Mouse (Mus musculus) ovary, adult 18-20 months (tissue): ENCODE data around the gene Gm13040.
"Not testable (repeated sequence)": the region's sequence is repeated elsewhere in the genome, so short reads cannot be mapped to it uniquely, and the experiment has no call there.

Experiments used
- DNase-seq: peaks from one replicate; pipeline ENCODE4 v3.0.0; 2022; ENCODE audit warnings: low spot score, mixed read lengths

Gene Gm13040

GRCm38 (mm10) chr4:143535654-143536053, at the start of gene Gm13040:
TSS of gene Gm13040 (plus strand) at chr4:143535954.
- not testable (repeated sequence) for DNase-seq

DNA sequence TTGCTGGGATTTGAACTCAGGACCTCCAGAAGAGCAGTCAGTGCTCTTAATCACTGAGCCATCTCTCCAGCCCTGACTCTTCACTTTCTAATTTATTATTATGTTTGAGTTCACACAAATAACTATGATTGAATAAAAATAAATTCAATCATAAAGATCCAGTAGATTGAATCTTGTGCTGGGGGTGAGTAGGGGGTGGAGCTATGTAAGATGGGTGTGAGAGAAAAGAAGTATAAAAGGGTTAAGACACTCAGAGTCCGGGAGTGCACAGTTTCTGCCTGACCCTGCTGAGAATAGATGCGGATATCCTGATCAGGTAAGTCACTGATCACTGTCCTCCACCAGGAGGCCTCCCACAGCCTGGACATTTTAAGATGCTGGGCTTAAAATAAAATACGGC, 24.7 kb upstream of the Gm13040 start, which contains the start of gene Gm13043:
Gene Gm13043 (plus strand): TSS at position 301 of the 400 bp plus-strand sequence.
- no peak for DNase-seq

DNA sequence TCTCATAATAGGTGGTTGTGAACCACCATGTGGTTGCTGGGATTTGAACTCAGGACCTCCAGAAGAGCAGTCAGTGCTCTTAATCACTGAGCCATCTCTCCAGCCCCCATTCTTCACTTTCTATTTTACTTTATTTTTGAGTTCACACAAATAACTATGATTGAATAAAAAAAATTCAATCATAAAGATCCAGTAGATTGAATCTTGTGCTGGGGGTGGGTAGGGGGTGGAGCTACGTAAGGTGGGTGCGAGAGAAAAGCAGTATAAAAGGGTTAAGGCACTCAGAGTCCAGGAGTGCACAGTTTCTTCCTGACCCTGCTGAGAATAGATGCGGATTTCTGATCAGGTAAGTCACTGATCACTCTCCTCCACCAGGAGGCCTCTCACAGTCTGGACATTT, 15.6 kb downstream of the Gm13040 start, which contains the start of the genes BC080695 and Gm13057:
Gene BC080695 (plus strand): TSS at position 301 of the 400 bp plus-strand sequence.
Gene Gm13057 (plus strand): TSS at position 310 of the 400 bp plus-strand sequence.
- not testable (repeated sequence) for DNase-seq
